Mouse (Mus musculus) kidney, embryonic 14.5 days (tissue): ENCODE measurements around the gene Emsy. TPM values are rescaled to one million over a fixed set of nuclear protein-coding genes. Genes with fewer than 3 reads are reported as not detected.
A peak's percentile ranks its signal among the peaks of the same experiment; 100 is the strongest.

Experiments used
- ATAC-seq: fragments of 200-750 bp; cut with Nextera tagmentation; 2 replicates; pipeline ENCODE4 v1.8.0; 2017; ENCODE audit warnings: moderate number of reproducible peaks, mild to moderate bottlenecking, moderate TSS enrichment, moderate library complexity; ENCODE audit not compliant: low FRiP score, low TSS enrichment
- H3K27ac ChIP-seq: fragments of 300-500 bp; sonication (generic); 2 replicates; pipeline ENCODE4 v1.5.1; 2014; ENCODE audit warnings: low read depth, mild to moderate bottlenecking, low read length, moderate library complexity, mixed read lengths
- H3K27me3 ChIP-seq: fragments of 300-500 bp; sonication (generic); 2 replicates; pipeline ENCODE4 v1.6.1; 2014; ENCODE audit warnings: mild to moderate bottlenecking, low read length; ENCODE audit not compliant: control insufficient read depth, insufficient read depth
- H3K36me3 ChIP-seq: fragments of 300-500 bp; sonication (generic); 2 replicates; pipeline ENCODE4 v1.6.1; 2014; ENCODE audit warnings: low read length, mixed read lengths; ENCODE audit not compliant: control insufficient read depth, insufficient read depth
- H3K4me1 ChIP-seq: fragments of 300-500 bp; sonication (generic); 2 replicates; pipeline ENCODE4 v1.6.1; 2014; ENCODE audit warnings: low read length, mixed read lengths; ENCODE audit not compliant: control insufficient read depth, insufficient read depth
- H3K4me2 ChIP-seq: fragments of 300-500 bp; sonication (generic); replicated peaks from 2 replicates; pipeline ENCODE4 v1.6.1; 2014; ENCODE audit warnings: low read depth, mild to moderate bottlenecking, low read length
- H3K4me3 ChIP-seq: fragments of 300-500 bp; sonication (generic); 2 replicates; pipeline ENCODE4 v1.5.1; 2014; ENCODE audit warnings: mild to moderate bottlenecking, low read length
- H3K9ac ChIP-seq: fragments of 300-500 bp; sonication (generic); 2 replicates; pipeline ENCODE4 v1.6.1; 2014; ENCODE audit warnings: low read depth, mild to moderate bottlenecking, low read length, moderate library complexity
- H3K9me3 ChIP-seq: fragments of 300-500 bp; sonication (generic); 2 replicates; pipeline ENCODE4 v1.6.1; 2016; ENCODE audit warnings: low read length; ENCODE audit not compliant: control insufficient read depth
- WGBS: fragments of 180-500 bp; shearing (Covaris S2); extraction: QIAGEN DNeasy Blood & Tissue Kit; methylation state at CpG from one replicate; pipeline ENCODE4 v1.1.7; 2014; 5-methylcytosine and 5-hydroxymethylcytosine counted together
- polyA plus RNA-seq: library from polyadenylated mRNA; unstranded; fragments of >200 nt; fragmentation: Nextera tagmentation; extraction: Ambion mirVana; gene quantifications from 2 replicates; pipeline ENCODE4 v1.2.1, GENCODE M21; 2014

Emsy gene
- polyA plus RNA-seq, 1 experiment from 2014 or later = 47.8 TPM

DNA sequence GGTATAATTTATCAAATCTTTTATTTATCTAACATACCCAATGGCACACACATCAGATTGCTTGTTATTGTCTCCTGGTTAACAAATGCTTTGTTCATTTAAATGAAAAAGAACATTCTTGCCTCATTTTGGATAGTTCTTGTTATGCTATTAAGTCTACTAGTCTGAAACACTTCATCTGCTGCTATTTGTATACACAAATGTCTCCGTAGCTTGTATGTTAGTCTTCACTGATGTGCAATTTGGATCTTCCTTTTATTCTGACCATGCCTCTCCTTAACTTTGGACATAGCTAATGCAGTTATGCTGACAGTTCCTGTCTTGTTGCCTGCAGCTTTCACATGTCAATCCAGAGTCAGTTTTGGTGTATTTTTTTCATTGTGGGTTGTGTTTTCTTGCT is 79.1 kb downstream of the Emsy start:
- WGBS = 88% methylated on average over 1 of the region's 1 CpGs
- H3K27me3 ChIP-seq = no peaks in the 10 kb centered on the region
- ATAC-seq = no peak

DNA sequence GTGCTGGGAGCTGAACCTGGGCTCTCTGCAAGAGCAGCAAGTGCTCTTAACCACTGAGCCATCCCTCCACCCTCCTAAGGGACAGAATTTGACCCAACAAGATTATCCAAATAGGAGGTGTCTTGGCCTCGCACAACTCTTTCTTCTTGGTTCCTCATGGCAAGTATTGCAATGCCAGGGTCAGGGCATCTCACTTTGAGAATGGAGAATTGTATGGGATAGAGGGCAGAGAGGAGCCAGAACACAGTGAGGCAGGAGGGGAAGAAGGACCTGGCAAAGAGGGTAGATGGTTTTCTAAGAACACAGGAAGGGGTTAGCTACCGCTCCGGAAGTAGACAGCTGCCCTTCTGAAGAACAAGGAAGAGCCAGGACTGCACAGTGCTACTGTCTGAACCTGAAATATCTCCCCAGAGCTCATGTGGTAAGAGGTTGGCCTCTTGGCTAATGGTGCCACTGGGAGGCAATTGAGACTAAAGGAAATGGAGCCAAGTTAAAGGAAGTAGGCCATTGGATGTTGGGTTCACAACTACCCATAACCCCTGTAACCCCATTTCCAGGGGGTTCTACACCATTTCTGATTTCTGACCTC is 80.8 kb downstream of the Emsy start:
- ATAC-seq = no peak
- H3K4me1 ChIP-seq = peaks cover 20% of the 10 kb centered on the region
- 97% methylated on average over 3 of the region's 3 CpGs for WGBS

More for the DNA sequence above, 79.1 kb downstream of the Emsy start:
- H3K27ac ChIP-seq = no peak overlapping the region
- H3K4me2 ChIP-seq = no peak overlapping the region
- no peak overlapping the region for H3K4me3 ChIP-seq
- peaks cover 14% of the 10 kb centered on the region for H3K4me1 ChIP-seq
- no peaks in the 10 kb centered on the region for H3K36me3 ChIP-seq
- no peak overlapping the region for H3K9ac ChIP-seq
- H3K9me3 ChIP-seq = no peaks in the 10 kb centered on the region

DNA sequence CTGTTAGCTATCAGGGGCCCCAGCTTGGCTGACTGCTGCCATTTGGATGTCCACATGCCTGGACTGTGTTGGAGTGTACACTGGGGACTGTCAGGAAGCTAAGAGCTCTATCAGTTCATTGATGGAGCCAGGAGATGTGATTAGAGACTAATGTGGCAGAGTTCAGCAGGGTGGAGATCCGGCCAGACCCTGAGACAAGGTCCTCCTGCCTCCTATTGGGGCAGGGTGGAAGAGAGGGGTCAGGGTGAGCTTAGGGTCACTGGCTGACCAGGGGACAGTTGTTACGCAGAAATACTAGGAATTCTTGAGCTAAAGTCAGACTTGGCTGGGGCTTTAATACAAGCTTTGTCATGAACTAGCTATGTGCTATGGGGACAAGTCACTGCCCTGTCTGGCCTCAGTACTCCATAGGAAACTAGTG is 81.8 kb downstream of the Emsy start:
- no peak overlapping the region for H3K9ac ChIP-seq
- H3K27me3 ChIP-seq = no peaks in the 10 kb centered on the region
- H3K27ac ChIP-seq = no peak overlapping the region
- ATAC-seq = no peak
- WGBS = 70% methylated on average over 2 of the region's 2 CpGs
- no peak overlapping the region for H3K4me2 ChIP-seq
- no peak overlapping the region for H3K4me3 ChIP-seq
- no peaks in the 10 kb centered on the region for H3K36me3 ChIP-seq
- peaks cover 20% of the 10 kb centered on the region for H3K4me1 ChIP-seq
- no peaks in the 10 kb centered on the region for H3K9me3 ChIP-seq

More for the DNA sequence above, 80.8 kb downstream of the Emsy start:
- no peak overlapping the region for H3K27ac ChIP-seq
- no peak overlapping the region for H3K9ac ChIP-seq
- no peaks in the 10 kb centered on the region for H3K27me3 ChIP-seq
- no peaks in the 10 kb centered on the region for H3K36me3 ChIP-seq
- no peak overlapping the region for H3K4me2 ChIP-seq
- no peak overlapping the region for H3K4me3 ChIP-seq
- H3K9me3 ChIP-seq = no peaks in the 10 kb centered on the region

DNA sequence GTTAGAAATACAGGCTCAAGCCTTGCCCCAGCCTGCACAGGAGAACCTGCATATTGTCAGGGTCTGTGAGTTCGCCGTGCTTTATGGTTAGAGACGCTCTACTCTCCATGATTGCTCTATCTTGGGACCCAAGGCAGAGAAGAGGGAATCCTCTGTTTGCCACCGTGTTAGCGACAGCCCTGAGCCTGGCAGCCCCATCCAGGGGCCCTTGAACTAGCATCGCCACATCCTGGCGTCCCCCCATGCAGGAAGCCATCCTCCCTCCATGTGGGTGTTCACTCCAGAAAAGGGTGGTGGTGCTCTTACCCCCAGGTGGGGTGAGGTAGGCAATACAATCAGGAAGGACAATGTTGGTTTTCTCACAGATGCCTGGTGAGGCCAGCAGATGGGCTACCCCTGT is 82.3 kb downstream of the Emsy start:
- no peaks in the 10 kb centered on the region for H3K27me3 ChIP-seq
- H3K27ac ChIP-seq = peak overlapping the region; percentile 95; the same call in 1 of the 2 replicates

DNA sequence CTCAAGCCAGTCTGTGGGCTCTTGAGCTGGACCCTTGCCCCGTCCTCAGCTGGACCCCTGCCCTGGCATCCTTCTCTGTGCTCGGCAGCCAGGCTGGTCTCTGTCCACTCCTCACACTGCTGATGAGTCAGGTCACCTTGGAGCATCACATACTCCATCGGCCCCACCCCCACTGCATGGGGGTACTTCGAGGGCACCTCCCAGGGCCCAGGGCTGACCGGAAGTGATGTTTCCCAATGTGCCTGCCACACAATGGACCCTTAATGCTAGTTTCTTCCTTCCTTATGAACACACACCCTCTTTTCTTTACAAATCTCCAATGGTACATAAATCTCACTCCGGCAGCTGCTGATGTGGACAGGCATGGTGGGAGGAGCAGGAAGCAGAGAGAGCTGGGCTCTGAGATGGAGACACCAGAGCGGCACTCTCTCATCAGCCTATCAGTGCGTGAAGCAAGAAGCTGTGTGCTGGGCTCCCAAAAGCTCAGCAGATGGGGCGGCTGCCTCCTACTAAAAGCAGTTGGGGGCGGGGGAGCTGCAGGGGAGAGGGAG is 83.3 kb downstream of the Emsy start:
- H3K9ac ChIP-seq = no peak overlapping the region
- peak; percentile 89 for ATAC-seq
- peak overlapping the region; percentile 95 for H3K27ac ChIP-seq
- no peaks in the 10 kb centered on the region for H3K9me3 ChIP-seq
- no peak overlapping the region for H3K4me3 ChIP-seq
- no peaks in the 10 kb centered on the region for H3K27me3 ChIP-seq
- no peak overlapping the region for H3K4me2 ChIP-seq
- no peaks in the 10 kb centered on the region for H3K36me3 ChIP-seq
- H3K4me1 ChIP-seq = peaks cover 20% of the 10 kb centered on the region
- 25% methylated on average over 10 of the region's 10 CpGs for WGBS

More for the DNA sequence above, 82.3 kb downstream of the Emsy start:
- no peak overlapping the region for H3K4me3 ChIP-seq
- peaks cover 20% of the 10 kb centered on the region for H3K4me1 ChIP-seq
- no peaks in the 10 kb centered on the region for H3K9me3 ChIP-seq
- no peak for ATAC-seq
- no peak overlapping the region for H3K9ac ChIP-seq
- WGBS = 89% methylated on average over 7 of the region's 7 CpGs
- no peak overlapping the region for H3K4me2 ChIP-seq
- no peaks in the 10 kb centered on the region for H3K36me3 ChIP-seq

DNA sequence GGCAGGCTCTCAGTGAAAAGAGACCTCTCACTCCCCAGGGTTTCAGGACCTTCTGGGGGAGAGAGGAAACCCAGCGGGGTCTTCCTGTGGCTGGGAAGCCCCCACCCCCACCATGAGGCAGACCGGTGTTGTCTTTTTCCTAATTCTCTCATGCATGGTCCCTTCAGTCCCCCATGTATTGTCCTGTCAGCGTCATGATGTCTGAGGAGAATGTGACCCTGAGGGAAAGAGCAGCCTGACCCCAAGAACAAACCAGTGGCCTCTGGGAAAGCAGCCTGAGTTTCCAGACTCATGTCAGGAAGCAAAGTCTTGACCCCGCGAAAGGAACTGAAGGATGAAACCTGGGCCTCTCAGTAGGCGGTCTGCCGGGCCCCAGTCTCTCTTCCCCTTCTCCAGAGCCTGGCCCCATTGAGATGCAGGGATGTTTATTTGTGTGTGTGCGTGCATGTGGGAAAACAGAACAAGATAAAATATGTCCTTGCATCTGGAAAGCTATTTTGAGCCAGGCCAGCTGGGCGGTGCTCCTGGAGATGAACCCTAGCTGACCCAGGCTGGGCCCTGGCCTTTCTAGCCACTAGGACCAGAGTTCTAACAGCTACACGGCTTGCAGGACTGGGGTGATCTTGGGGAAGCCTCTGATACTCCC is 84.2 kb downstream of the Emsy start:
- peak; percentile 56 for ATAC-seq
- Histone ChIP-seq H3K9ac (no peak overlapping the region), H3K4me1 (peaks cover 23% of the 10 kb centered on the region), H3K9me3 (no peaks in the 10 kb centered on the region), H3K27me3 (no peaks in the 10 kb centered on the region), H3K27ac (peak overlapping the region; percentile 95), H3K4me2 (no peak overlapping the region), H3K36me3 (no peaks in the 10 kb centered on the region), H3K4me3 (no peak overlapping the region)
- WGBS = 21% methylated on average over 10 of the region's 10 CpGs

DNA sequence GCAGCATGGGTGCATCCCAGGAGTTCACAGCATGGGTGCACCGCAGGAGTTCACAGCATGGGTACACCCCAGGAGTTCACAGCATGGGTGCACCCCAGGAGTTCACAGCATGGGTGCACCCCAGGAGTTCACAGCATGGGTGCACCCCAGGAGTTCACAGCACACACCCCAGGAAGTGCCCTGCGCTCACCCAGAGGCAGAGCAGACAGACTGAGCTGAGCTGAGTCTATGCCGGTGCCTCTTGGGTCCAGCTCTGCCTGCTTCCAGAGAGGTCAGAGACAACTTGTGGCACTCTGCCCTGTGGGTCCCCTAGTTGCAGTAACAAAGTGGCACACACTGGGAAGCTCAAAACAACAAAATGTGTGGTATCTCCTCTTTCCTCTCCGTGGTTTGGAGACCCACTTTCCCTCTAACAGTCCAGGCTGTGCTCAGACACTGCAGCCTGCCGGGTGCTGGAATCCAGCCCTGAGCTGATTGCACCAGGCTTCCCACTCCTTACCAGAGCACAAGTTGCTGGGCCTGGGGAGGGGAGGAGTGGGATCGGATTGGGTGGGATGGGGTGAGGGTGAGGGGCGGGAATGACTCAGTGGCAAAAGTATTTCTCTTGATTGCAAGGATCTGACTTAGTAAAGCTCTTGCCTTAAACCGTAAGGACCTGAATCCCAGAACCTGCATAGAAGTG is 85.6 kb downstream of the Emsy start:
- ATAC-seq = no peak
- Histone ChIP-seq H3K27me3 (no peaks in the 10 kb centered on the region), H3K36me3 (no peaks in the 10 kb centered on the region), H3K4me2 (no peak overlapping the region), H3K27ac (peak overlapping the region; percentile 95; the same call in 1 of the 2 replicates), H3K9me3 (no peaks in the 10 kb centered on the region), H3K9ac (no peak overlapping the region), H3K4me3 (no peak overlapping the region), H3K4me1 (peaks cover 26% of the 10 kb centered on the region)
- 65% methylated on average over 8 of the region's 8 CpGs for WGBS

DNA sequence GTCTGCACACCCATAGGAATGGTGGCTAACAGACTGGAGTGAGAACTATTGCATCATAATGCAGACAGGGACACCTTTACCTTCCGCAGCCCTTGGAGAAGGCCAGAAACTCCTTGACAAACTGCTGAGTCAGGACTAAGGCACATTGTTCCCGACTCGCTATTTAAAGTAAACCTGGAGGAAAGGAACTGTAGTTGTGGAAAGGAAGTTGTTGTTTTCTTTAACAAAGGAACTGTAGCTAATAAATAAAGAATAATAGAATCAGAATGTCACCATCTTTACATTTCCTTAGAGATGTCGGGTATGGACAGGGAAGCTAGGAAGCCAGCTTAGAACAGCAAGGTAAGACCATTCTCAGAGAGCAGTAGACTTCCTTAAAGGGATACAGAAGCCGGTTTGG is 89.5 kb downstream of the Emsy start:
- no peaks in the 10 kb centered on the region for H3K36me3 ChIP-seq
- H3K4me2 ChIP-seq = no peak overlapping the region
- H3K27me3 ChIP-seq = no peaks in the 10 kb centered on the region
- H3K27ac ChIP-seq = peak overlapping the region; percentile 76; the same call in 1 of the 2 replicates
- WGBS = 26% methylated on average over 5 of the region's 5 CpGs
- peaks cover 9% of the 10 kb centered on the region; the same call in 1 of the 2 replicates for H3K4me1 ChIP-seq
- H3K9ac ChIP-seq = no peak overlapping the region
- no peak for ATAC-seq
- H3K4me3 ChIP-seq = no peak overlapping the region
- H3K9me3 ChIP-seq = no peaks in the 10 kb centered on the region
